Mouse (Mus musculus) left cerebral cortex, adult 8-10 months (tissue): ENCODE results near the gene Olfr692. TPM values are rescaled to one million over a fixed set of nuclear protein-coding genes. Genes with fewer than 3 reads are reported as not detected.
"Not testable (repeated sequence)": the region's sequence is repeated elsewhere in the genome, so short reads cannot be mapped to it uniquely, and the experiment has no call there.

Experiments
- DNase-seq, 2 experiments: peaks; one replicate each; pipeline ENCODE4 v3.0.0; 2022; ENCODE audit warnings: low spot score in 2 of 2
- total RNA-seq, 4 experiments: library from RNA; stranded (reverse); gene quantifications; 2 replicates each; pipeline ENCODE4 v1.2.4; 2022

Olfr692 gene
- not detected for total RNA-seq

DNA sequence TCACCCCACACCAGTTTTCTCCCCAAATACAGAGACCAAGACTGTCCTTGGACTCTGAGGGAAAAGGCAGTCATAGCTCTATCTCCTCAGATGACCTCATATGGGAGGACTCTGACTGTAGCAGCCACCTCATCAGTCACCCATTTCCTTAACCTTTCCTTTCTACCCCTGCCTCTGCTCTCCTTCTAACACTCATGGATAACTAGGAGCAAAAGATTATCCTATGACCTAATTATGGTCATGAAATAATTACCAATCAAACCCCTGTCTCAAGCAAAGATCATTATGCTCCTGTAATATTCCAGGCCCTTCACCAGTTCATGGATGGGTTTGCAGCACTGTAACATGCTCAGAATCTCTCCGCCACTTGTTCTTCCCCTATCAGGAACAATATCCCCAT, at the start of gene Olfr692:
Olfr692 (plus strand) TSS at position 301 of the 400 bp plus-strand sequence.
- DNase-seq = no peak

- DNase-seq = no peak
Observed at GRCm38 (mm10) chr7:105325302-105325701, 42.7 kb upstream of the Olfr692 start.

- DNase-seq = no peak
Observed at GRCm38 (mm10) chr7:105334004-105334403, 34.0 kb upstream of the Olfr692 start, which contains the start of gene Olfr690. Olfr690 (minus strand) TSS chr7:105334104.

- no peak for DNase-seq
Observed at GRCm38 (mm10) chr7:105342170-105342569, 25.9 kb upstream of the Olfr692 start, which contains the start of gene Olfr691. Olfr691 (minus strand) TSS chr7:105342270.

- DNase-seq = no peak
Observed at GRCm38 (mm10) chr7:105342752-105343151, 25.3 kb upstream of the Olfr692 start.

DNA sequence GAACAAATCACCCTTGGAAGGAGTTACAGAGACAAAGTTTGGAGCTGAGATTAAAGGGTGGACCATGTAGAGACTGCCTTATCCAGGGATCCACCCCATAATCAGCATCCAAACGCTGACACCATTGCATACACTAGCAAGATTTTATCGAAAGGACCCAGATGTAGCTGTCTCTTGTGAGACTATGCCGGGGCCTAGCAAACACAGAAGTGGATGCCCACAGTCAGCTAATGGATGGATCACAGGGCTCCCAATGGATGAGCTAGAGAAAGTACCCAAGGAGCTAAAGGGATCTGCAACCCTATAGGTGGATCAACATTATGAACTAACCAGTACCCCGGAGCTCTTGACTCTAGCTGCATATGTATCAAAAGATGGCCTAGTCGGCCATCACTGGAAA, 12.0 kb upstream of the Olfr692 start:
- DNase-seq = not testable (repeated sequence)

DNA sequence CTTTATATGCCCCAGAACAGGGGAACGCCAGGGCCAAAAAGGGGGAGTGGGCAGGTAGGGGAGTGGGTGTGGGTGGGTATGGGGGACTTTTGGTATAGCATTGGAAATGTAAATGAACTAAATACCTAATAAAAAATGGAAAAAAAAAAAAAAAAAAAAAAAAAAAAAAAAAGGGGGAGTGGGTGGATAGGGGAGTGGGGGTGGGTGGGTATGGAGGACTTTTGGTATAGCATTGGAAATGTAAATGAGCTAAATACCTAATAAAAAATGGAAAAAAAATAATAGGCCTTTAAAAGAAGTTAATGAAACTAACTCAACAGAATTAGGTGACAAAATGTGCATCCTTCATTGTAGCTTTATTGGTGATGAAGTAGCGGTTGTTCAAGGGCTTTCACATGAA, 11.5 kb upstream of the Olfr692 start:
- DNase-seq = not testable (repeated sequence)

DNA sequence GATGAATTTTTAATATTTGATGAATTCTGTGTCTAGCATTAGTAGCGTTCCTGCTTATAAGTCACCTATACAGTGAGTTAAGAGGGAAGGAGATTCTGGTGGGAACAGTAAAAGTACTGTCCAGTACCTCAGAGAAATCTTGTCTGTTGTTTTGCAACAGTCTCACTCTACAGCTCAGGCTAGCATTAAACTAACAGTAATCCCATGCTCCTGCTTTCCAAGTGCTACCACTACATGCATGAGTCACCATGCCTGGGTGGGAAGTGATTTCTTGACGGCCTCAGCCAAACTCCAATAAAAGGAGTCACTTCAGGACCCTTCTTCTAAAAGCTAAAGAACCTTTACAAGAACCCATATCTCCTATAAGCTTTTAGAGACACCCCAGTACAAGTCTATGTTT, 6.3 kb upstream of the Olfr692 start:
- DNase-seq = no peak

DNA sequence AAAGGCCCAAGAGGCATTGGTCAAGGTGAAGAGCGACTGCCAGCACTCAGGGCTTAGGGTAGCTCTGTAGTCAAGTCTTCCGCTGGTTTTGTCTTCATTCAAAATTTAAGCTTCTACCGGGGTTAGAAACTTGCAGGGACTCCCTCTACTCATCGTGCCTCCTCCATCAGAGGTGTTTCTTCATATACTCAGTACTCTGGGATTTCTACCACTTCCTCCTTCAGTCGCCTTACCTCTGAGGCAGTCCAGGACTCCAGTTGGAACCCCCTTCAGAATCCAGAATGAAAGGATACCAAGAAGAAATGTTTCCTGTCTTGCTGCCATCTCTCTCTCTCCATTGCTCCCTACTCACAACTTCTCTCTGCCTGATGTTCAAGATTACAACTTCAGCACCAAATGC, 762 bp upstream of the Olfr692 start:
- no peak for DNase-seq

DNA sequence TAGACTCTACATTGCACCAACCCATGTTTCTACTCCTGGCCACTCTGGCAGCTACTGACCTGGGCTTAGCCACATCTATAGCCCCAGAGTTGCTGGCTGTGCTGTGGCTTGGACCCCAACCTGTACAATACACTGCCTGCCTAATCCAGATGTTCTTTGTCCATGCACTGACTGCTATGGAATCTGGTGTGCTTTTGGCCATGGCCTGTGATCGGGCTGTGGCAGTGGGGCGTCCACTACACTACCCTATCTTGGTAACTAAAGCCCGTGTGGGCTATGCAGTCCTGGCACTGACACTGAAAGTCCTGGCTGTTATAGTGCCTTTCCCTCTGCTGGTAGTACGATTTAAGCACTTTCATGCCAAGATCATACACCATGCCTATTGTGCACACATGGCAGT, 491 bp downstream of the Olfr692 start:
- DNase-seq = no peak

DNA sequence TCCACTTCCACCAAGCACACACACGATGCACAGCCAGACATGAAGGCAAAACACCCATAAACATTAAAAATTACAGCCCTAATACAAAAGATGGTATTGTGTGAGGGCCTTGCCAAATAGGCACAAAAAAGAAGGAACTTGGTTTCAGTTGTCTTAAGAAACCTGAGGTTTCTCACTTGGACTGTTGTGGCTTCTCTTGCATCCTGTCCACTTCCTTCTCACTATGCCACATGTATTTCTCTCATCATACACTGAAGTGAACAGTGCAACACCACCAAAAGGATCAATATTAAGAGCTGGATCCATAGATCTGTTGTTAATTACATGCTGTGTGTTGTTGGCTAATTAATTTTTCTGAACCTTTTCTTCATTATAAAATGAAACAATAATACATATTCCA, 4.9 kb downstream of the Olfr692 start:
- DNase-seq = no peak

DNA sequence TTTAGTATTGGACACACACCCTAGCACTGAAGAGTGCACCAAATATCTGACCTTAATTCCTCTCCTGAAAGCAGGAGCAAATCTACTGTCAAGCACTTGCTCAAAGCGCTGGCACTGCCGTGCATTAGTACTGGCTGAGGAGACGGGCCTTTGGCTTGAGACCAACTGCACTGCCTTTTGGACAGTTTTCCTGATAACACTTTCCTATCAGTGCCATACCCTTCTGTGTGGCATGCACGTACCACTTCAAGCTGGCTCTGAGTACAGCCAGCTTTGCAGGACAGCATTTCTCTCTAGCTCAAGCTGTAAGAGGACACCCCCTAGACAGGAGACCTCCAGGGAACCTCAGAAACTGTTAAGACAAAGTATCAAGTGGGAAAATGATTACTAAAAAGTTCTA, 5.5 kb downstream of the Olfr692 start:
- DNase-seq = no peak

DNA sequence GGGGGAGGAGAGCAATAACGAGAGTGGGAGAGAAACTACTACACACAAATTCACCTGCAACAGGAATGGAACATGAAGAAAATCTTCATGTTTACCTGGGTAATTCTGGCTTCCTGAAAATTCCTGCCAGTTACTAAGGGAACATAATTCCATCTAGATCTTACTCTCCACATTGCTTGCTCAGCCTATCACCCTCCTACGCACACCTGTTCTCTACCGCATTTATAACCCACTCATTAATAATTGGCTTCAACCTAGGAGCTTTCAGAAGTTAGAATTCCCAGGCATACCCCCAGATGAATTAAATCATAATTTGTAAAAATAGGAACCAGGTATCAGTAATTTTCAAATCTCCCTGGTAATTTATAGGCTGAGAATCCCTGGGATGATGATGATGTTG, 5.9 kb downstream of the Olfr692 start:
- DNase-seq = no peak

GRCm38 (mm10) chr7:105374866-105375265, 6.8 kb downstream of the Olfr692 start, which contains the start of gene Gm5901:
Gm5901 (plus strand) TSS chr7:105375038.
- no peak for DNase-seq

DNA sequence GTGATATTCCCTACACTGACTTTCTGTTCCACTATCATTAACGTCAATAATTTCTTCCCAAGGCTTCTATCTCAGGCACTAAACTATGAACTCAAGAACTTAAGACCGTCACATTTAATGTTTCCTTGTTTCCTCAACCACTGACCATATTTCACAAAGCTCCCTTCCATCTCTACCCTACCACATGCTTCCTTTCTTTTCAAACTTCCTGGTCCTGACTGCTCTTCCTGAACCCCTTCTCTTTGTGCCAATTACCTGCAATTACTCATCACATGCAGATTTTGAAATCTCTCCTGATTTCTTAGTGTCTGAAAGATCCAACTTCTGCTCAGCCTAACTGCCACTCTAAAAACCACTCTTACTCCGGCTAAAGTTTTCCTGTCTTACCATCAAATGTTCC, 12.3 kb downstream of the Olfr692 start:
- DNase-seq = no peak

GRCm38 (mm10) chr7:105387696-105388095, 19.7 kb downstream of the Olfr692 start:
- DNase-seq = no peak

- DNase-seq = no peak
Observed at GRCm38 (mm10) chr7:105390236-105390635, 22.2 kb downstream of the Olfr692 start.

DNA sequence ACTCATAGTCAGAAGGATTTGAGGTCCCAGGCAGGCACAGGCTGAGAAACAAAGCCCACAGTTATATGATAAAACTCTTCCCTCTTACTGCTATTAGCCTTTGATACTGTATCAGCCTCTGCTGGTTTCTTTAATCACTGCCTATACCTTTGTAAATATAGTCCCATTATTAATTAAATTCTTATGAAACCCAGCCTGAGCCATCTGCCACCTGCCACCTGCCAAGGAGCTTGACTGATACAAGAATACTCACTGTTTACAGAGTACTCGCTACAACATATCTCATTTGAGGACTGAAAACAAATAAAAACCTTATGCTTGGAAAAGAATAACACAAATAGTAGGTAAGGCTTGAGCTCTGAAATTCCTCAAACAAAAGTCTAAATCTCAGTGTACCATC, 26.6 kb downstream of the Olfr692 start:
- no peak for DNase-seq

GRCm38 (mm10) chr7:105395131-105395820, 27.2 kb downstream of the Olfr692 start:
- DNase-seq = no peak

DNA sequence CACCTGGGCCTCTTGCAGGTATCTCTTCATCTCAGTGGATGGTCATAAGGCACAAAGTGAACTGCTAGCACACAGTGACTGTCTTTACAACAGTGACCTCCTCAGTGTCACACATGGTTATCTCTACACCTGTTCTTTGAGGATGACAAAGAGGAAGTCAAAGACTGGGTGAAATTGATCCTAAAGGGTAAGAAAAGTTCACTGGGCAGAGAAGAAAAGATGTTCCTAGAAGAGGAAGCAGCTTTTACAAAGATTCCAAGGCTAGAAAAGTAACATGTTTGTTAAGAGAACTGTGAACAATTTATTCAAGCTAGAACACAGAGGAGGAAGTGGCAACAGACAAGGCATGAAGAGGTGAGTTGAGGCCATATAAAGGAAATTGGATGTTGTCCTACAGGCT, 28.1 kb downstream of the Olfr692 start:
- no peak for DNase-seq

DNA sequence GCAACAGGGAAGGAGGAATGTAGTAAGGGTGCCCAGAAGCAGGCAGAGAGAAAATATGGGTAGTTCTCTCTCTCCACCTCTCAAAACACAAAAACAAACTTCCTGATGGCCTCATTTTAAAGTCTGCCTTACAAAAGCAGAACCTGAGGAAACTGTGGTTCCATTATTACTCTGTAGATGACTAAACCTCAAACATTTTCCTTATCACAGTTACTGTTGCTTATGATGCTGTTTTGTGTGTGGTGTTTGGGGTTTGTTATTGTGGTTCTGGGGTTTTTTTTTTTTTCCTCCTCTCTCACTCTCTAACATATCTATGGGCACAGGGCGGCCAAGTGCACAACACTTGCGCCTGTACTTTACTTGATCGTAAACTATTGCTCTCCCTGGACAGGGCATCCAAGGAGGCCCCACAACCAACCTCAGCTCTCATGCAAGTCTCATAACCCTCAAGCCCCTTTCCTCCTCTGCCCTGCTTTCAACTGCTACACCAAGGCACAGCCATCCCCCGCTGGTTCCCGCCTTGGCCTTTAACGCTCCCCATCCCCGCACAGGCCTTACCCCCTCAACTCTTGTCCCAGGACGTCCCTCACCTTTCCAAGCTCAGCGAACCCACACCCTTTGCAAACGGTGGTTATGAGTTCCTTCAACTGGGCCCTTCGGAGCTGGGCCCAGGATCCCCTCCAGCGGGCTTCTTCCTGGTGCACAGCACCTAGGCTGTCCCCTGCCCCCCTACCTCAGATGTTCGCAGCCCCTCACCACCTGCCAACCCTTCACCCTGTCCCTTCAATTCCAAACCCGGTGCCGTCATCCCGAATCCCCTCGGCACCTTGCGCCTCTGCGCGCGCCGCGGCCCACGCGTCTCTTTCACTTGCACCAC, 31.3 kb downstream of the Olfr692 start:
- DNase-seq = no peak

DNA sequence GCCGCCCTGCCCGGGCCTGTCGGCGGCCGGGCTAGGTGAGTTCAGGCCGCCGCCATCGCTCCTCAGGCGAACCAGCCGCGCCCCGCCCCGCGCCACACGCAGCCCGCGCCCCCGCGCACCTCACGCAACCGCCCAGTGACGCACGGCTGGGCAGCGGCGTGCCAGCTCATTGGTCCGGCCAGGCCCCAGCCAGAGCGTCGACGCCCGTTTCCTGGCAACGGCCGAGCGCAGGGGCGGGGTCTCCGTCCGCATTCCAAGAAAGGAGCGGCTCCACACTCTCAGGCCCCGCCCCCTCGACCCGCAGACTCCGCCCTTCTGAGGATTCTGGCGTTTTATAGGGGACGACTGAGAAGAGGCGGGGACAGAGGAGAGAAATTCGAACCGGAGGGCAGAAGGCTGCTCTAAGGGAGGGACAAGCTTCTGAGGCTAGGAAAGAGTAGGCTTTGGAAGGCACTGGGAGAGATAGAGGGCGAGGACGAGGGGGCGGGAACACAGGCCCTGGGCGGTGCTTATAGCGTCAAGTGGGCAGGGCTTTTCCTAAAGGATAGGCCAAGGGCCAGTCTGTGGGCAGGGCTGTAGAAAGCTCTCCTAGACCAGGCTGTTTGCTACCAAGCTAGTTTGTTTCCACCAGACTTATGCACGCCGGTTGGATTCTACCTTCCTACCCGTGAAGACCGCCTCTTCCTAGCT, 32.0 kb downstream of the Olfr692 start, which contains the start of gene Fam160a2:
Fam160a2 (minus strand) TSS at position 120 of the 690 bp plus-strand sequence.
- peak; percentile 97 to 99 for DNase-seq
